Mouse (Mus musculus): ENCODE data around the gene Tedc2. TPM values are rescaled to one million over a fixed set of nuclear protein-coding genes. Genes with fewer than 3 reads are reported as not detected.

The Tedc2 gene
- polyA plus RNA-seq, 1 experiment, result 3.7 TPM

GRCm38 (mm10) chr17:24192848-24193247 lies 27.8 kb downstream of the Tedc2 start:
- H3K4me2 ChIP-seq (ENCODE audit: low read depth), result no peak overlapping the region
- no peaks in the 10 kb centered on the region for H3K36me3 ChIP-seq (ENCODE audit: control insufficient read depth, insufficient read depth)
- H3K27me3 ChIP-seq (ENCODE audit: control insufficient read depth, insufficient read depth, insufficient read length), result no peaks in the 10 kb centered on the region
- no peak overlapping the region for H3ac ChIP-seq (ENCODE audit: control insufficient read depth, insufficient read length)
- TF ChIP-seq MAX (IDR thresholded peaks at IDR 0.05; ENCODE audit: low read depth) (no peak), MYOG (IDR thresholded peaks at IDR 0.05; ENCODE audit: control insufficient read depth in 1 of 3, insufficient read depth in 1 of 3, insufficient read length in 2 of 3, low read depth in 2 of 3) (no peak), SRF (IDR thresholded peaks at IDR 0.05; ENCODE audit: control insufficient read depth, insufficient read length, low read depth) (no peak), POLR2AphosphoS2 (IDR thresholded peaks at IDR 0.05; ENCODE audit: insufficient read length, low read depth) (no peak), E2F4 (IDR thresholded peaks at IDR 0.05; ENCODE audit: insufficient read depth) (no peak)
- H3K79me2 ChIP-seq (ENCODE audit: control insufficient read depth, insufficient read depth), result no peaks in the 10 kb centered on the region
- no peak overlapping the region for H3K4me3 ChIP-seq

DNA sequence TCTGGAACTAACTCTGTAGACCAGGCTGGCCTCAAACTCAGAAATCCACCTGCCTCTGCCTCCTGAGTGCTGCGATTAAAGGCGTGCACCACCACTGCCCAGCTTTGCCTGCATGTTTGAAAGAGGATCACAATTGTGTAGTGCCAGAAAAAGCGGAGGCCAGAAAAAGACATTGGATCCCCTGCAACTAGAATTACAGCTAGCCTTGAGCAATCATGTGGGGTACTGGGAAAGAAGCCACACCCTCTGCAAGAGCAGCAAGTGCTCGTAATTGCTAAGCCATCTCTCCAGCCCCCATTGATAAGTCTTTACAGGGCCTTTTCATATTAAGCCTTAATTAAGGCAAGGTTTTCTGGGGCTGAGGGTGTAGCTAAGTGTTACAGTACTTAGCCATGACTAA lies 29.2 kb downstream of the Tedc2 start:
- Histone ChIP-seq H3ac (ENCODE audit: control insufficient read depth, insufficient read length) (no peak overlapping the region), H3K4me2 (ENCODE audit: low read depth) (no peak overlapping the region), H3K36me3 (ENCODE audit: control insufficient read depth, insufficient read depth) (no peaks in the 10 kb centered on the region), H3K4me3 (no peak overlapping the region), H3K27me3 (ENCODE audit: control insufficient read depth, insufficient read depth, insufficient read length) (no peaks in the 10 kb centered on the region), H3K79me2 (ENCODE audit: control insufficient read depth, insufficient read depth) (no peaks in the 10 kb centered on the region)
- TF ChIP-seq REST (IDR thresholded peaks at IDR 0.05; ENCODE audit: insufficient read depth, insufficient read length) (no peak), CEBPB (IDR thresholded peaks at IDR 0.05; ENCODE audit: insufficient read depth, poor library complexity, severe bottlenecking) (no peak), MYOG (IDR thresholded peaks at IDR 0.05; ENCODE audit: control insufficient read depth in 1 of 3, insufficient read depth in 1 of 3, insufficient read length in 2 of 3, low read depth in 2 of 3) (no peak), E2F4 (IDR thresholded peaks at IDR 0.05; ENCODE audit: insufficient read depth) (no peak), POLR2A (IDR thresholded peaks at IDR 0.05; ENCODE audit: insufficient read length, low read depth) (no peak), MYOD1 (IDR thresholded peaks at IDR 0.05; ENCODE audit: control insufficient read depth in 1 of 3, insufficient read length in 2 of 3, low read depth in 2 of 3) (no peak), TCF12 (IDR thresholded peaks at IDR 0.05; ENCODE audit: insufficient read depth, poor library complexity, severe bottlenecking) (no peak), MAX (IDR thresholded peaks at IDR 0.05; ENCODE audit: low read depth) (no peak)

- H3K4me2 ChIP-seq (ENCODE audit: low read depth), result no peak overlapping the region
- TF ChIP-seq POLR2AphosphoS2 (IDR thresholded peaks at IDR 0.05; ENCODE audit: insufficient read length, low read depth), result no peak
- TF ChIP-seq TCF12 (IDR thresholded peaks at IDR 0.05; ENCODE audit: insufficient read depth, poor library complexity, severe bottlenecking), result no peak
- no peak for TF ChIP-seq E2F4 (IDR thresholded peaks at IDR 0.05; ENCODE audit: insufficient read depth)
- no peak for TF ChIP-seq MYOD1 (IDR thresholded peaks at IDR 0.05; ENCODE audit: control insufficient read depth in 1 of 3, insufficient read length in 2 of 3, low read depth in 2 of 3)
- no peak for TF ChIP-seq POLR2A (IDR thresholded peaks at IDR 0.05; ENCODE audit: insufficient read length, low read depth)
Observed at GRCm38 (mm10) chr17:24190934-24191333, 29.7 kb downstream of the Tedc2 start.

GRCm38 (mm10) chr17:24174259-24174658 lies 46.4 kb downstream of the Tedc2 start:
- H3K36me3 ChIP-seq (ENCODE audit: control insufficient read depth, insufficient read depth), result no peaks in the 10 kb centered on the region
- H3K4me2 ChIP-seq (ENCODE audit: low read depth), result no peak overlapping the region
- H3K79me2 ChIP-seq (ENCODE audit: control insufficient read depth, insufficient read depth), result no peaks in the 10 kb centered on the region
- H3ac ChIP-seq (ENCODE audit: control insufficient read depth, insufficient read length), result no peak overlapping the region
- H3K27me3 ChIP-seq (ENCODE audit: control insufficient read depth, insufficient read depth, insufficient read length), result no peaks in the 10 kb centered on the region
- H3K4me3 ChIP-seq, result no peak overlapping the region
- TF ChIP-seq POLR2AphosphoS2 (IDR thresholded peaks at IDR 0.05; ENCODE audit: insufficient read length, low read depth), result no peak

More at GRCm38 (mm10) chr17:24190934-24191333, 29.7 kb downstream of the Tedc2 start:
- Histone ChIP-seq H3K4me3 (no peak overlapping the region), H3K27me3 (ENCODE audit: control insufficient read depth, insufficient read depth, insufficient read length) (no peaks in the 10 kb centered on the region), H3K79me2 (ENCODE audit: control insufficient read depth, insufficient read depth) (no peaks in the 10 kb centered on the region), H3ac (ENCODE audit: control insufficient read depth, insufficient read length) (no peak overlapping the region), H3K36me3 (ENCODE audit: control insufficient read depth, insufficient read depth) (no peaks in the 10 kb centered on the region)

- no peaks in the 10 kb centered on the region for H3K27me3 ChIP-seq (ENCODE audit: control insufficient read depth, insufficient read depth, insufficient read length)
Observed at GRCm38 (mm10) chr17:24173423-24173822, 47.2 kb downstream of the Tedc2 start.

DNA sequence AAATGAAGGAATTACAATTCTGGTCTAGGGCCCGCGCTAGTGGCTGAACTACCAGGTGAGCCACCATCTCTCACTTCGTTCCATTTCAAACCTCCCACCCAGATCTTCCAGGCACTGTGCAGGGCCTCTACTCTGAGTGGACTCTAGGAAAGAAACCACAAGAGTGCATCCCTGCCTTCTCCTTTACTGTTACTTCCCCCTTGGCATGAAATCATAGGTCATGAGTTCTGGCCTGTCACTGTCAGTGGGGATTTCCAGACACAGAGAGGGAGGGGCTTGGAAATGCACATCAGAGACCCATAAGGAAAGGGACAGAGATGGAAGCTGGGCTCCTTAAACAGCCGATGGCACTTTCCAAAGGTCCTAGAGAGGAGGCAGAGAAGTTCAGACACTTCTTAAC lies 48.9 kb downstream of the Tedc2 start:
- Histone ChIP-seq H3K79me2 (ENCODE audit: control insufficient read depth, insufficient read depth) (peaks cover 24% of the 10 kb centered on the region), H3K4me2 (ENCODE audit: low read depth) (no peak overlapping the region), H3K36me3 (ENCODE audit: control insufficient read depth, insufficient read depth) (peaks cover 8% of the 10 kb centered on the region), H3ac (ENCODE audit: control insufficient read depth, insufficient read length) (no peak overlapping the region), H3K27me3 (ENCODE audit: control insufficient read depth, insufficient read depth, insufficient read length) (no peaks in the 10 kb centered on the region), H3K4me3 (no peak overlapping the region)
- TF ChIP-seq POLR2AphosphoS2 (IDR thresholded peaks at IDR 0.05; ENCODE audit: insufficient read length, low read depth) (no peak), TCF3 (IDR thresholded peaks at IDR 0.05; ENCODE audit: insufficient read length, low read depth) (no peak), MYOD1 (IDR thresholded peaks at IDR 0.05; ENCODE audit: control insufficient read depth in 1 of 3, insufficient read length in 2 of 3, low read depth in 2 of 3) (no peak), SRF (IDR thresholded peaks at IDR 0.05; ENCODE audit: control insufficient read depth, insufficient read length, low read depth) (no peak), MAX (IDR thresholded peaks at IDR 0.05; ENCODE audit: low read depth) (no peak)

More at GRCm38 (mm10) chr17:24173423-24173822, 47.2 kb downstream of the Tedc2 start:
- Histone ChIP-seq H3K79me2 (ENCODE audit: control insufficient read depth, insufficient read depth) (peaks cover 7% of the 10 kb centered on the region), H3ac (ENCODE audit: control insufficient read depth, insufficient read length) (no peak overlapping the region), H3K4me2 (ENCODE audit: low read depth) (no peak overlapping the region), H3K36me3 (ENCODE audit: control insufficient read depth, insufficient read depth) (no peaks in the 10 kb centered on the region), H3K4me3 (no peak overlapping the region)
- TF ChIP-seq USF1 (IDR thresholded peaks at IDR 0.05; ENCODE audit: low read depth) (no peak), POLR2AphosphoS2 (IDR thresholded peaks at IDR 0.05; ENCODE audit: insufficient read length, low read depth) (no peak), MYOD1 (IDR thresholded peaks at IDR 0.05; ENCODE audit: control insufficient read depth in 1 of 3, insufficient read length in 2 of 3, low read depth in 2 of 3) (no peak), REST (IDR thresholded peaks at IDR 0.05; ENCODE audit: insufficient read depth, insufficient read length) (no peak), MYOG (IDR thresholded peaks at IDR 0.05; ENCODE audit: control insufficient read depth in 1 of 3, insufficient read depth in 1 of 3, insufficient read length in 2 of 3, low read depth in 2 of 3) (no peak)
